Mouse (Mus musculus): ENCODE measurements around the gene Rpl13. TPM values are rescaled to one million over a fixed set of nuclear protein-coding genes. Genes with fewer than 3 reads are reported as not detected.

Rpl13 gene
- polyA plus RNA-seq, 1 experiment = 960 TPM

GRCm38 (mm10) chr8:123071176-123071575 lies 31.0 kb upstream of the Rpl13 start:
- Histone ChIP-seq H3K4me3 (ENCODE audit: insufficient read depth, low read depth, low read length) (no peak overlapping the region), H3K27me3 (replicated peaks; ENCODE audit: control insufficient read depth, insufficient read depth, low read length) (no peaks in the 10 kb centered on the region), H3K27ac (ENCODE audit: insufficient read depth, low read depth, low read length) (no peak overlapping the region), H3K36me3 (ENCODE audit: control insufficient read depth, insufficient read depth, low read length) (no peaks in the 10 kb centered on the region; the same call in 1 of the 2 replicates), H3K4me1 (ENCODE audit: control insufficient read depth, insufficient read depth, low read length) (peaks cover 7% of the 10 kb centered on the region; the same call in 1 of the 2 replicates)
- 54% methylated on average over 4 of the region's 4 CpGs for WGBS
- DNase-seq = peak; percentile 23
- TF ChIP-seq CTCF (conservative IDR thresholded peaks at IDR 0.05; ENCODE audit: insufficient read depth, insufficient read length, low read depth, low read length) = no peak
- TF ChIP-seq POLR2A (IDR thresholded peaks at IDR 0.05; ENCODE audit: low read depth, low read length) = no peak

GRCm38 (mm10) chr8:123077213-123077612 lies 24.9 kb upstream of the Rpl13 start:
- DNase-seq = no peak
- no peaks in the 10 kb centered on the region for H3K36me3 ChIP-seq (ENCODE audit: control insufficient read depth, insufficient read depth, low read length)
- 91% methylated on average over 6 of the region's 6 CpGs for WGBS
- no peak overlapping the region for H3K4me3 ChIP-seq (ENCODE audit: insufficient read depth, low read depth, low read length)
- TF ChIP-seq POLR2A (IDR thresholded peaks at IDR 0.05; ENCODE audit: low read depth, low read length) = no peak
- no peak for TF ChIP-seq CTCF (conservative IDR thresholded peaks at IDR 0.05; ENCODE audit: insufficient read depth, insufficient read length, low read depth, low read length)
- no peaks in the 10 kb centered on the region for H3K4me1 ChIP-seq (ENCODE audit: control insufficient read depth, insufficient read depth, low read length)
- H3K27ac ChIP-seq (ENCODE audit: insufficient read depth, low read depth, low read length) = no peak overlapping the region
- H3K27me3 ChIP-seq (replicated peaks; ENCODE audit: control insufficient read depth, insufficient read depth, low read length) = no peaks in the 10 kb centered on the region

- Histone ChIP-seq H3K27me3 (replicated peaks; ENCODE audit: control insufficient read depth, insufficient read depth, low read length) (no peaks in the 10 kb centered on the region), H3K36me3 (ENCODE audit: control insufficient read depth, insufficient read depth, low read length) (no peaks in the 10 kb centered on the region), H3K4me1 (ENCODE audit: control insufficient read depth, insufficient read depth, low read length) (no peaks in the 10 kb centered on the region), H3K4me3 (ENCODE audit: insufficient read depth, low read depth, low read length) (no peak overlapping the region), H3K27ac (ENCODE audit: insufficient read depth, low read depth, low read length) (no peak overlapping the region)
- 85% methylated on average over 6 of the region's 6 CpGs for WGBS
- no peak for TF ChIP-seq POLR2A (IDR thresholded peaks at IDR 0.05; ENCODE audit: low read depth, low read length)
- no peak for TF ChIP-seq CTCF (conservative IDR thresholded peaks at IDR 0.05; ENCODE audit: insufficient read depth, insufficient read length, low read depth, low read length)
- no peak for DNase-seq
Observed at GRCm38 (mm10) chr8:123082993-123083392, 19.2 kb upstream of the Rpl13 start.

GRCm38 (mm10) chr8:123083610-123084009 lies 18.5 kb upstream of the Rpl13 start:
- TF ChIP-seq CTCF (conservative IDR thresholded peaks at IDR 0.05; ENCODE audit: insufficient read depth, insufficient read length, low read depth, low read length) (no peak), POLR2A (IDR thresholded peaks at IDR 0.05; ENCODE audit: low read depth, low read length) (no peak)
- no peak overlapping the region for H3K27ac ChIP-seq (ENCODE audit: insufficient read depth, low read depth, low read length)
- no peaks in the 10 kb centered on the region for H3K27me3 ChIP-seq (replicated peaks; ENCODE audit: control insufficient read depth, insufficient read depth, low read length)
- no peak for DNase-seq
- H3K4me3 ChIP-seq (ENCODE audit: insufficient read depth, low read depth, low read length) = no peak overlapping the region
- H3K36me3 ChIP-seq (ENCODE audit: control insufficient read depth, insufficient read depth, low read length) = no peaks in the 10 kb centered on the region
- WGBS = 92% methylated on average over 12 of the region's 12 CpGs
- H3K4me1 ChIP-seq (ENCODE audit: control insufficient read depth, insufficient read depth, low read length) = no peaks in the 10 kb centered on the region

GRCm38 (mm10) chr8:123087289-123087688 lies 14.9 kb upstream of the Rpl13 start:
- TF ChIP-seq POLR2A (IDR thresholded peaks at IDR 0.05; ENCODE audit: low read depth, low read length) (no peak), CTCF (conservative IDR thresholded peaks at IDR 0.05; ENCODE audit: insufficient read depth, insufficient read length, low read depth, low read length) (no peak)
- H3K4me3 ChIP-seq (ENCODE audit: insufficient read depth, low read depth, low read length) = no peak overlapping the region
- no peaks in the 10 kb centered on the region for H3K4me1 ChIP-seq (ENCODE audit: control insufficient read depth, insufficient read depth, low read length)
- 68% methylated on average over 9 of the region's 9 CpGs for WGBS
- no peaks in the 10 kb centered on the region for H3K27me3 ChIP-seq (replicated peaks; ENCODE audit: control insufficient read depth, insufficient read depth, low read length)
- no peaks in the 10 kb centered on the region; the same call in 1 of the 2 replicates for H3K36me3 ChIP-seq (ENCODE audit: control insufficient read depth, insufficient read depth, low read length)
- peak overlapping the region; percentile 42 for H3K27ac ChIP-seq (ENCODE audit: insufficient read depth, low read depth, low read length)
- peak; percentile 48 for DNase-seq

- WGBS = 88% methylated on average over 11 of the region's 11 CpGs
- Histone ChIP-seq H3K27ac (ENCODE audit: insufficient read depth, low read depth, low read length) (no peak overlapping the region), H3K4me3 (ENCODE audit: insufficient read depth, low read depth, low read length) (no peak overlapping the region), H3K27me3 (replicated peaks; ENCODE audit: control insufficient read depth, insufficient read depth, low read length) (no peaks in the 10 kb centered on the region), H3K36me3 (ENCODE audit: control insufficient read depth, insufficient read depth, low read length) (peaks cover 1% of the 10 kb centered on the region; the same call in 1 of the 2 replicates), H3K4me1 (ENCODE audit: control insufficient read depth, insufficient read depth, low read length) (peaks cover 3% of the 10 kb centered on the region; the same call in 1 of the 2 replicates)
- no peak for TF ChIP-seq POLR2A (IDR thresholded peaks at IDR 0.05; ENCODE audit: low read depth, low read length)
- TF ChIP-seq CTCF (conservative IDR thresholded peaks at IDR 0.05; ENCODE audit: insufficient read depth, insufficient read length, low read depth, low read length) = no peak
- no peak for DNase-seq
Observed at GRCm38 (mm10) chr8:123097216-123097615, 4.9 kb upstream of the Rpl13 start.

- DNase-seq = peak; percentile 66
- Histone ChIP-seq H3K4me1 (ENCODE audit: control insufficient read depth, insufficient read depth, low read length) (peaks cover 3% of the 10 kb centered on the region; the same call in 1 of the 2 replicates), H3K4me3 (ENCODE audit: insufficient read depth, low read depth, low read length) (no peak overlapping the region), H3K36me3 (ENCODE audit: control insufficient read depth, insufficient read depth, low read length) (peaks cover 1% of the 10 kb centered on the region; the same call in 1 of the 2 replicates), H3K27ac (ENCODE audit: insufficient read depth, low read depth, low read length) (no peak overlapping the region), H3K27me3 (replicated peaks; ENCODE audit: control insufficient read depth, insufficient read depth, low read length) (no peaks in the 10 kb centered on the region)
- 43% methylated on average over 12 of the region's 12 CpGs for WGBS
- no peak; the same call in 1 of the 2 replicates for TF ChIP-seq CTCF (conservative IDR thresholded peaks at IDR 0.05; ENCODE audit: insufficient read depth, insufficient read length, low read depth, low read length)
- TF ChIP-seq POLR2A (IDR thresholded peaks at IDR 0.05; ENCODE audit: low read depth, low read length) = no peak
Observed at GRCm38 (mm10) chr8:123097786-123098584, 4.2 kb upstream of the Rpl13 start.
